Mouse (Mus musculus): ENCODE measurements around the gene Plxdc1. TPM values are rescaled to one million over a fixed set of nuclear protein-coding genes. Genes with fewer than 3 reads are reported as not detected.

Gene Plxdc1
- total RNA-seq, 2 experiments from 2014 or later, result 26.3 to 39.3 TPM

GRCm38 (mm10) chr11:98018858-98019641 lies 32.8 kb upstream of the Plxdc1 start:
- intact Hi-C loops (cut with DNase I), result no loop called here
- DNase-seq (ENCODE audit: low spot score in 2 of 2), result peak; percentile 82 to 88

GRCm38 (mm10) chr11:98018222-98018621 lies 32.0 kb upstream of the Plxdc1 start:
- no peak for DNase-seq (ENCODE audit: low spot score in 2 of 2)
- intact Hi-C loops (cut with DNase I), result no loop called here

GRCm38 (mm10) chr11:98016824-98017223 lies 30.6 kb upstream of the Plxdc1 start:
- intact Hi-C loops (cut with DNase I), result no loop called here

GRCm38 (mm10) chr11:98016177-98016576 lies 29.9 kb upstream of the Plxdc1 start:
- DNase-seq (ENCODE audit: low spot score in 2 of 2), result no peak
- intact Hi-C loops (cut with DNase I), result no loop called here

More at GRCm38 (mm10) chr11:98016824-98017223, 30.6 kb upstream of the Plxdc1 start:
- DNase-seq (ENCODE audit: low spot score in 2 of 2), result no peak

GRCm38 (mm10) chr11:98012831-98013230 lies 26.6 kb upstream of the Plxdc1 start:
- intact Hi-C loops (cut with DNase I), result no loop called here
- DNase-seq (ENCODE audit: low spot score in 2 of 2), result no peak

- intact Hi-C loops (cut with DNase I), result no loop called here
- no peak for DNase-seq (ENCODE audit: low spot score in 2 of 2)
These were observed 25.5 kb upstream of the Plxdc1 start for GRCm38 (mm10) chr11:98011716-98012115.

GRCm38 (mm10) chr11:98008087-98008486 lies 21.8 kb upstream of the Plxdc1 start:
- intact Hi-C loops (cut with DNase I), result no loop called here
- DNase-seq (ENCODE audit: low spot score in 2 of 2), result no peak

- intact Hi-C loops (cut with DNase I), result no loop called here
- DNase-seq (ENCODE audit: low spot score in 2 of 2), result no peak
These were observed 19.4 kb upstream of the Plxdc1 start for GRCm38 (mm10) chr11:98005686-98006085.

- DNase-seq (ENCODE audit: low spot score in 2 of 2), result no peak
These were observed 18.8 kb upstream of the Plxdc1 start for GRCm38 (mm10) chr11:98005076-98005475.

GRCm38 (mm10) chr11:98004161-98004560 lies 17.9 kb upstream of the Plxdc1 start:
- no peak for DNase-seq (ENCODE audit: low spot score in 2 of 2)
- intact Hi-C loops (cut with DNase I), result loop anchor here (1.0 kb wide), 1 partner anchor 16 kb away; no protein-coding TSS in a partner anchor

More at GRCm38 (mm10) chr11:98005076-98005475, 18.8 kb upstream of the Plxdc1 start:
- intact Hi-C loops (cut with DNase I), result no loop called here

GRCm38 (mm10) chr11:98003171-98003671 lies 17.0 kb upstream of the Plxdc1 start:
- DNase-seq (ENCODE audit: low spot score in 2 of 2), result no peak
- intact Hi-C loops (cut with DNase I), result no loop called here

- intact Hi-C loops (cut with DNase I), result no loop called here
- DNase-seq (ENCODE audit: low spot score in 2 of 2), result no peak
These were observed 16.4 kb upstream of the Plxdc1 start for GRCm38 (mm10) chr11:98002627-98003026.

GRCm38 (mm10) chr11:98001986-98002385 lies 15.7 kb upstream of the Plxdc1 start:
- no peak for DNase-seq (ENCODE audit: low spot score in 2 of 2)
- intact Hi-C loops (cut with DNase I), result no loop called here

- no peak for DNase-seq (ENCODE audit: low spot score in 2 of 2)
- intact Hi-C loops (cut with DNase I), result no loop called here
These were observed 15.1 kb upstream of the Plxdc1 start for GRCm38 (mm10) chr11:98001351-98001824.

- intact Hi-C loops (cut with DNase I), result no loop called here
- DNase-seq (ENCODE audit: low spot score in 2 of 2), result no peak
These were observed 14.3 kb upstream of the Plxdc1 start for GRCm38 (mm10) chr11:98000378-98001140.

- intact Hi-C loops (cut with DNase I), result no loop called here
- DNase-seq (ENCODE audit: low spot score in 2 of 2), result no peak
These were observed 13.5 kb upstream of the Plxdc1 start for GRCm38 (mm10) chr11:97999748-98000147.

GRCm38 (mm10) chr11:97998898-97999608 lies 12.8 kb upstream of the Plxdc1 start:
- intact Hi-C loops (cut with DNase I), result no loop called here

GRCm38 (mm10) chr11:97998074-97998793 lies 12.0 kb upstream of the Plxdc1 start:
- intact Hi-C loops (cut with DNase I), result no loop called here

More at GRCm38 (mm10) chr11:97998898-97999608, 12.8 kb upstream of the Plxdc1 start:
- no peak for DNase-seq (ENCODE audit: low spot score in 2 of 2)

GRCm38 (mm10) chr11:97997387-97997960 lies 11.2 kb upstream of the Plxdc1 start:
- no peak for DNase-seq (ENCODE audit: low spot score in 2 of 2)
- intact Hi-C loops (cut with DNase I), result no loop called here

More at GRCm38 (mm10) chr11:97998074-97998793, 12.0 kb upstream of the Plxdc1 start:
- DNase-seq (ENCODE audit: low spot score in 2 of 2), result no peak

Measured in left cerebral cortex, postnatal 36 days (tissue).